Mouse (Mus musculus): Measurements from ENCODE around the gene Angptl2.
A peak's percentile ranks its signal among the peaks of the same experiment; 100 is the strongest.

Angptl2 gene

DNA sequence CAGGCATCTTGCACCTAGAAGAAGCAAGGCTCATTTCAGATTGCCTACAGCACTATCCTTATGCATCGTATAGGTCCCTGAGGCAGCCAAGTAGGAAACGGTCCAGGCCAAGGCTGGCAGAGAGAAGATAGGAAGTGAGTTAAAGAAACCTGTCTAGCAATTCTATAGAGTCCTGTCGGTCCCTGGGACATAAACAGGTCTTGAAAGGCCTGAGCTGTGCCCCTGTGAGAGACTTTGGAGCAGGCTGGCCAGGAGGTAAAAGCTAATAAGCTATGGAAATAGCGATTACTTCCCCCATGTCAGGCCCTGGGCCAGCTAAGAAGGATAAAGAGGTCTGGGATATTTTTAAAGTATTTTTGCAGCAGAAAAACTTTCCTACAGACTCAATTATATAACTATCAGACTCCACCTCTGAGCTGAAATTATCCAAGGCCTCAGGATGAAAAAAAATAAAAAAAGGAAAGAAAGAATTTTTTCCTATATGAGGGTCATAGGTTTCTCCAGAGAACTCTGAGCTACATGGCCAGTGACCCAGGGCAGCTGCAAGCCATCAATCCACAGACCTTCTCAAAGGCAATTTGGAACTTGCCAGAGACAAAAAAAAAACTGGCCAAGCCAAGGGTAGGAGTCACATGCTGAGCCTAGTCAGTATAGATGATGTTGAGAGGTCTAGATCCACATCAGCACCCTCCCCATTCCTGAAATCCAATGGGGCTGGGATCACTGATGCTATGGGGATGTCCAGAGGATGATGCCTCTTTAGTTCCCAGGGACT is 57.0 kb downstream of the Angptl2 start:
- no peak for DNase-seq

DNA sequence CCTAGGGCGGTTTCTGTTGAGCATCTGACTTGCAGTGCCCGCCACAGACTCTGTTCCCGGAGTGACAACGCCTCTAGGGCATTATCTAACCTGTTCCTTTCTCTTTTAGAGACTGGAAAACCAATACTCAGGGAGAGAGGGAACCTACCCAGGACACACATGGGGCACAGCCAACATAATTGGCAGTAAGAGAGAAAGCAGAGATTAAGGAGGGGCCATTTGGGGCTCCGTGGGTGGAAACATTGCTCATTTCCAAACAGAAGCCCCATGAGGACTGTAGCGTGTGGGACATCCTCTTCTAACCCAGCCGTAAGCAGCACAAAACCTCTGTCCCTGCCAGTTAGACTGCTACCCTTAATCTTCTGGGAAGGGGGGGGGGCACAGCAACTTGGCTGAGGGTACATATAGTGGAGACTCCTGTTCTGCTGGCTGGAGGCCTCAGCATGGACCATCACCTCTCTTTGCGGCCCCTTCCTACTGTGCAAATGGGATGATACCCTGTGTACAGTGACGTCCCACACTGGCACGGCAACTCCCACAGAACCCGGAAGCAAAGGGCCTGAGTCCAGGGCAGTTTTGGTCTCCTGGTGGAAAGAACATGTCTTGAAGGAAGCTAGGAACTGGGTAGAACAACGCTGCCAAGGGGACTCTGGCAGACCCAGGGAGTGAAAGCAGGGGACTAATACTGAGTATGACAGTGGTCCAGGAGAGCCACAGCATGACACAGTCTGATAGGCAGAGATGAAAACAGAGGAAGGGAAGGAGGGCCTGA is 59.0 kb downstream of the Angptl2 start:
- DNase-seq, result no peak

- DNase-seq, result no peak
These were observed 63.9 kb downstream of the Angptl2 start for GRCm38 (mm10) chr2:33279758-33280157.

- no peak for DNase-seq
These were observed 64.7 kb downstream of the Angptl2 start for GRCm38 (mm10) chr2:33280525-33280924.

- no peak for DNase-seq
These were observed 65.9 kb downstream of the Angptl2 start for GRCm38 (mm10) chr2:33281807-33282206.

GRCm38 (mm10) chr2:33282877-33283276 is 67.0 kb downstream of the Angptl2 start:
- peak; percentile 30 for DNase-seq

GRCm38 (mm10) chr2:33283674-33284073 is 67.8 kb downstream of the Angptl2 start:
- no peak for DNase-seq

DNA sequence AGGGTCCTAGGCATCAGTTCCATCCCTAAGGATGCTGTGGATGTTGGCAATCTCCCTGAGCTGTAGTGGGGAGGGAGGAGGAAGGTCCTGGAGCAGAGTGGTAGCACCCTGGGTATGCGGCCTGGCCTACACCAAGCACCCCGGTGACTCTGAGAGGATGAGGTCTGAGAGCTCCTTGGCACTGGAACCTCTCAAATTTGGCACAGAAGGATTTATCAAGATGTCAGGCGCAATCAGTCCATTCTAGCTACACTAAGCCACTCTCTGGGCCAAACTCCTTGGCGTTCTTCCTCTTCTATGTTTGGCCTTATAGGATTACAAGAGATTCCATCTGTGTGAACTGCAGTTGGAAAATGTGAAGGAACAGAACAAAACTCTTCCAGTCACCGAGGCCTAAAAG is 73.0 kb downstream of the Angptl2 start:
- DNase-seq, result no peak

- no peak for DNase-seq
These were observed 74.6 kb downstream of the Angptl2 start for GRCm38 (mm10) chr2:33290491-33290890.

GRCm38 (mm10) chr2:33292057-33292456 is 76.2 kb downstream of the Angptl2 start:
- DNase-seq, result no peak

DNA sequence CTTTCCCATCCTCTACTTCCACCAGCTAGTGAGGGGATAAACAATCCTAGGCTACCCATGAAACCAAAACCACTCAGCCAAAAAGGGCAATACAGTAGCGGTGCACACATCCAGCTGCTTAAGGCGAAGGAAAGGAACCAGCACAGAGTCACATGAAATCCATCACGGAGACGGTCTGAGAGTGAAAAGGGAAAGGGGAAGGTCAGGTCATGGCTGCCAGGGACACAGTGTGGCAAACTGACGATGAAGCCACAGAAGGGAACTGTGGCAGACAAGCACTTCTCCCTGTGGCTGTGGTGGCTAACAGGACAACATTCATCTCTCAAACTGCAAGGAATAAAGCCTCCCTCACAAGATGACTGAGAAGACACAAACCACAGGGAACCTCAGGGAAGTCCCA is 79.2 kb downstream of the Angptl2 start:
- DNase-seq, result no peak
